Mouse (Mus musculus): Measurements from ENCODE around the gene Scarb1. TPM values are rescaled to one million over a fixed set of nuclear protein-coding genes. Genes with fewer than 3 reads are reported as not detected.

Scarb1 gene
- polyA plus RNA-seq, 1 experiment from 2014 or later = 30.1 TPM

GRCm38 (mm10) chr5:125253917-125254316, 87.0 kb downstream of the Scarb1 start:
- Histone ChIP-seq H3K4me3 (ENCODE audit: low read depth, low read length) (no peak overlapping the region), H3K4me2 (replicated peaks; ENCODE audit: low read depth) (no peak overlapping the region), H3K36me3 (ENCODE audit: control insufficient read depth, insufficient read depth, low read length) (no peaks in the 10 kb centered on the region), H3K4me1 (replicated peaks; ENCODE audit: control insufficient read depth, insufficient read depth) (0 out of 2 replicates have a peak, but pooled peaks cover 3% of the 10 kb centered on the region), H3K27me3 (ENCODE audit: control insufficient read depth, insufficient read depth, low read length) (no peaks in the 10 kb centered on the region), H3K9ac (ENCODE audit: low read length) (no peak overlapping the region), H3K27ac (replicated peaks) (no peak overlapping the region; the same call in 1 of the 2 replicates), H3K9me3 (ENCODE audit: control insufficient read depth, low read length) (no peaks in the 10 kb centered on the region)
- 33% methylated on average over 3 of the region's 5 CpGs for WGBS
- TF ChIP-seq EP300 (optimal IDR thresholded peaks at IDR 0.05) (no peak), CTCF (IDR thresholded peaks at IDR 0.05; ENCODE audit: low read depth) (no peak)
- ATAC-seq (ENCODE audit: low FRiP score, low TSS enrichment) = peak; percentile 20; the same call in 1 of the 2 replicates
- DNase-seq (ENCODE audit: low spot score) = no peak

GRCm38 (mm10) chr5:125253448-125253847, 87.4 kb downstream of the Scarb1 start:
- DNase-seq (ENCODE audit: low spot score) (no peak), ATAC-seq (ENCODE audit: low FRiP score, low TSS enrichment) (no peak)
- WGBS = 89% methylated on average over 3 of the region's 3 CpGs
- Histone ChIP-seq H3K27me3 (ENCODE audit: control insufficient read depth, insufficient read depth, low read length) (no peaks in the 10 kb centered on the region), H3K4me3 (ENCODE audit: low read depth, low read length) (no peak overlapping the region), H3K36me3 (ENCODE audit: control insufficient read depth, insufficient read depth, low read length) (no peaks in the 10 kb centered on the region), H3K4me2 (replicated peaks; ENCODE audit: low read depth) (no peak overlapping the region), H3K9me3 (ENCODE audit: control insufficient read depth, low read length) (no peaks in the 10 kb centered on the region), H3K4me1 (replicated peaks; ENCODE audit: control insufficient read depth, insufficient read depth) (0 out of 2 replicates have a peak, but pooled peaks cover 3% of the 10 kb centered on the region), H3K27ac (replicated peaks) (no peak overlapping the region), H3K9ac (ENCODE audit: low read length) (no peak overlapping the region)
- TF ChIP-seq CTCF (IDR thresholded peaks at IDR 0.05; ENCODE audit: low read depth) = no peak
- no peak for TF ChIP-seq EP300 (optimal IDR thresholded peaks at IDR 0.05)

GRCm38 (mm10) chr5:125252664-125253063, 88.2 kb downstream of the Scarb1 start:
- ATAC-seq (ENCODE audit: low FRiP score, low TSS enrichment) (peak; percentile 85), DNase-seq (ENCODE audit: low spot score) (peak; percentile 52)
- Histone ChIP-seq H3K4me1 (replicated peaks; ENCODE audit: control insufficient read depth, insufficient read depth) (0 out of 2 replicates have a peak, but pooled peaks cover 3% of the 10 kb centered on the region), H3K4me2 (replicated peaks; ENCODE audit: low read depth) (no peak overlapping the region; the same call in 1 of the 2 replicates), H3K27me3 (ENCODE audit: control insufficient read depth, insufficient read depth, low read length) (no peaks in the 10 kb centered on the region), H3K27ac (replicated peaks) (peak overlapping the region; percentile 89), H3K9ac (ENCODE audit: low read length) (0 out of 2 replicates have a peak overlapping the region, but pooled peaks have one; percentile 8), H3K4me3 (ENCODE audit: low read depth, low read length) (no peak overlapping the region), H3K36me3 (ENCODE audit: control insufficient read depth, insufficient read depth, low read length) (no peaks in the 10 kb centered on the region), H3K9me3 (ENCODE audit: control insufficient read depth, low read length) (no peaks in the 10 kb centered on the region)
- WGBS = 38% methylated on average over 8 of the region's 8 CpGs
- TF ChIP-seq EP300 (optimal IDR thresholded peaks at IDR 0.05) (no peak), CTCF (IDR thresholded peaks at IDR 0.05; ENCODE audit: low read depth) (no peak)

GRCm38 (mm10) chr5:125251885-125252615, 88.8 kb downstream of the Scarb1 start:
- Histone ChIP-seq H3K4me3 (ENCODE audit: low read depth, low read length) (no peak overlapping the region), H3K4me1 (replicated peaks; ENCODE audit: control insufficient read depth, insufficient read depth) (0 out of 2 replicates have a peak, but pooled peaks cover 3% of the 10 kb centered on the region), H3K9me3 (ENCODE audit: control insufficient read depth, low read length) (no peaks in the 10 kb centered on the region), H3K9ac (ENCODE audit: low read length) (0 out of 2 replicates have a peak overlapping the region, but pooled peaks have one; percentile 8), H3K4me2 (replicated peaks; ENCODE audit: low read depth) (no peak overlapping the region; the same call in 1 of the 2 replicates), H3K36me3 (ENCODE audit: control insufficient read depth, insufficient read depth, low read length) (no peaks in the 10 kb centered on the region), H3K27me3 (ENCODE audit: control insufficient read depth, insufficient read depth, low read length) (no peaks in the 10 kb centered on the region), H3K27ac (replicated peaks) (peak overlapping the region; percentile 89)
- ATAC-seq (ENCODE audit: low FRiP score, low TSS enrichment) (peak; percentile 30), DNase-seq (ENCODE audit: low spot score) (no peak)
- TF ChIP-seq CTCF (IDR thresholded peaks at IDR 0.05; ENCODE audit: low read depth) = peak; percentile 69
- TF ChIP-seq EP300 (optimal IDR thresholded peaks at IDR 0.05) = no peak
- WGBS = 40% methylated on average over 15 of the region's 15 CpGs

- DNase-seq (ENCODE audit: low spot score) = no peak
Observed at GRCm38 (mm10) chr5:125249187-125249586, 91.7 kb downstream of the Scarb1 start.

GRCm38 (mm10) chr5:125246711-125247110, 94.2 kb downstream of the Scarb1 start:
- ATAC-seq (ENCODE audit: low FRiP score, low TSS enrichment) = no peak
- Histone ChIP-seq H3K4me2 (replicated peaks; ENCODE audit: low read depth) (no peak overlapping the region), H3K9ac (ENCODE audit: low read length) (no peak overlapping the region), H3K4me1 (replicated peaks; ENCODE audit: control insufficient read depth, insufficient read depth) (no peaks in the 10 kb centered on the region; the same call in 1 of the 2 replicates), H3K9me3 (ENCODE audit: control insufficient read depth, low read length) (no peaks in the 10 kb centered on the region), H3K36me3 (ENCODE audit: control insufficient read depth, insufficient read depth, low read length) (no peaks in the 10 kb centered on the region), H3K27me3 (ENCODE audit: control insufficient read depth, insufficient read depth, low read length) (no peaks in the 10 kb centered on the region), H3K4me3 (ENCODE audit: low read depth, low read length) (no peak overlapping the region), H3K27ac (replicated peaks) (no peak overlapping the region)
- 73% methylated on average over 4 of the region's 4 CpGs for WGBS
- TF ChIP-seq CTCF (IDR thresholded peaks at IDR 0.05; ENCODE audit: low read depth) (no peak), EP300 (optimal IDR thresholded peaks at IDR 0.05) (no peak)
- DNase-seq (ENCODE audit: low spot score) = no peak

More at GRCm38 (mm10) chr5:125249187-125249586, 91.7 kb downstream of the Scarb1 start:
- Histone ChIP-seq H3K9ac (ENCODE audit: low read length) (no peak overlapping the region), H3K27me3 (ENCODE audit: control insufficient read depth, insufficient read depth, low read length) (no peaks in the 10 kb centered on the region), H3K9me3 (ENCODE audit: control insufficient read depth, low read length) (no peaks in the 10 kb centered on the region), H3K4me3 (ENCODE audit: low read depth, low read length) (no peak overlapping the region), H3K27ac (replicated peaks) (no peak overlapping the region), H3K36me3 (ENCODE audit: control insufficient read depth, insufficient read depth, low read length) (no peaks in the 10 kb centered on the region), H3K4me2 (replicated peaks; ENCODE audit: low read depth) (no peak overlapping the region), H3K4me1 (replicated peaks; ENCODE audit: control insufficient read depth, insufficient read depth) (peaks cover 3% of the 10 kb centered on the region; the same call in 1 of the 2 replicates)
- ATAC-seq (ENCODE audit: low FRiP score, low TSS enrichment) = no peak
- TF ChIP-seq CTCF (IDR thresholded peaks at IDR 0.05; ENCODE audit: low read depth) (no peak), EP300 (optimal IDR thresholded peaks at IDR 0.05) (no peak)
- WGBS = 44% methylated on average over 6 of the region's 6 CpGs
